Mouse (Mus musculus) heart, embryonic 14.5 days (tissue): ENCODE measurements around the gene Gsap. TPM values are rescaled to one million over a fixed set of nuclear protein-coding genes. Genes with fewer than 3 reads are reported as not detected.

Source experiments
- ATAC-seq: fragments of 200-750 bp; cut with Nextera tagmentation; 2 replicates; pipeline ENCODE4 v1.8.0; 2017; ENCODE audit warnings: low read depth, moderate TSS enrichment; ENCODE audit not compliant: insufficient number of reproducible peaks, insufficient read depth, low FRiP score
- H3K27ac ChIP-seq, 2 experiments: fragments of 200-500 bp in 1 of 2; fragments of 300-500 bp in 1 of 2; sonication (generic) in 1 of 2; replicated peaks in 1 of 2; 2 replicates each; pipeline ENCODE4 v1.5.1; 2012 to 2014; ENCODE audit warnings: low read depth in 2 of 2, low read length in 2 of 2, control low read depth in 1 of 2, mild to moderate bottlenecking in 1 of 2, mixed read lengths in 1 of 2; ENCODE audit not compliant: control insufficient read depth in 1 of 2, insufficient read depth in 1 of 2
- H3K27me3 ChIP-seq: fragments of 300-500 bp; sonication (generic); 2 replicates; pipeline ENCODE4 v1.6.1; 2014; ENCODE audit warnings: mild to moderate bottlenecking, low read length, control low read depth; ENCODE audit not compliant: control insufficient read depth, insufficient read depth
- H3K36me3 ChIP-seq: fragments of 300-500 bp; sonication (generic); 2 replicates; pipeline ENCODE4 v1.6.1; 2014; ENCODE audit warnings: mild to moderate bottlenecking, control low read depth, low read length, mixed read lengths; ENCODE audit not compliant: control insufficient read depth, insufficient read depth
- H3K4me1 ChIP-seq, 2 experiments: fragments of 200-500 bp in 1 of 2; fragments of 300-500 bp in 1 of 2; sonication (generic) in 1 of 2; 2 replicates each; pipeline ENCODE4 v1.6.1; 2012 to 2014; ENCODE audit warnings: low read length in 2 of 2, control low read depth in 1 of 2, mixed read lengths in 1 of 2; ENCODE audit not compliant: control insufficient read depth in 2 of 2, insufficient read depth in 2 of 2
- H3K4me2 ChIP-seq: fragments of 300-500 bp; sonication (generic); 2 replicates; pipeline ENCODE4 v1.6.1; 2014; ENCODE audit warnings: mild to moderate bottlenecking, low read length
- H3K4me3 ChIP-seq, 2 experiments: fragments of 200-500 bp in 1 of 2; fragments of 300-500 bp in 1 of 2; sonication (generic) in 1 of 2; 2 replicates each; pipeline ENCODE4 v1.5.1; 2012 to 2014; ENCODE audit warnings: low read length in 2 of 2, mild to moderate bottlenecking in 2 of 2, control low read depth in 1 of 2, low read depth in 1 of 2, moderate library complexity in 1 of 2; ENCODE audit not compliant: control insufficient read depth in 1 of 2, insufficient read depth in 1 of 2
- H3K9ac ChIP-seq: fragments of 300-500 bp; sonication (generic); 2 replicates; pipeline ENCODE4 v1.6.1; 2014; ENCODE audit warnings: mild to moderate bottlenecking, low read length
- H3K9me3 ChIP-seq: fragments of 300-500 bp; sonication (generic); 2 replicates; pipeline ENCODE4 v1.6.1; 2016; ENCODE audit warnings: low read length, control low read depth; ENCODE audit not compliant: control insufficient read depth
- WGBS: fragments of 180-500 bp; shearing (Covaris S2); extraction: QIAGEN DNeasy Blood & Tissue Kit; methylation state at CpG from one replicate; pipeline ENCODE4 v1.1.7; 2014; 5-methylcytosine and 5-hydroxymethylcytosine counted together
- polyA plus RNA-seq: library from polyadenylated mRNA; unstranded; fragments of >200 nt; fragmentation: Nextera tagmentation; extraction: Ambion mirVana; gene quantifications from 2 replicates; pipeline ENCODE4 v1.2.1, GENCODE M21; 2014

Gene Gsap
- polyA plus RNA-seq, 1 experiment from 2014 or later = 2.3 TPM

GRCm38 (mm10) chr5:21211406-21211805, 25.4 kb downstream of the Gsap start:
- Histone ChIP-seq H3K9me3 (no peaks in the 10 kb centered on the region), H3K4me3 (no peak overlapping the region), H3K9ac (no peak overlapping the region), H3K27ac (no peak overlapping the region), H3K4me1 (0 out of 4 replicates have a peak, but pooled peaks cover 0 to under 1% of the 10 kb centered on the region in 2 experiments), H3K36me3 (no peaks in the 10 kb centered on the region), H3K27me3 (no peaks in the 10 kb centered on the region), H3K4me2 (no peak overlapping the region)
- 81% methylated on average over 1 of the region's 1 CpGs for WGBS
- no peak for ATAC-seq

GRCm38 (mm10) chr5:21212933-21213332, 26.9 kb downstream of the Gsap start:
- Histone ChIP-seq H3K9me3 (no peaks in the 10 kb centered on the region), H3K4me2 (no peak overlapping the region), H3K36me3 (no peaks in the 10 kb centered on the region), H3K4me1 (peaks cover 2 to 7% of the 10 kb centered on the region in 2 experiments; a peak in 2 of 4 replicates), H3K4me3 (no peak overlapping the region), H3K9ac (no peak overlapping the region), H3K27me3 (no peaks in the 10 kb centered on the region), H3K27ac (no peak overlapping the region)
- WGBS = 82% methylated on average over 3 of the region's 3 CpGs
- ATAC-seq = no peak

GRCm38 (mm10) chr5:21213801-21214200, 27.7 kb downstream of the Gsap start:
- Histone ChIP-seq H3K27ac (no peak overlapping the region), H3K4me2 (no peak overlapping the region), H3K9ac (no peak overlapping the region), H3K36me3 (no peaks in the 10 kb centered on the region), H3K4me3 (no peak overlapping the region), H3K9me3 (no peaks in the 10 kb centered on the region), H3K27me3 (no peaks in the 10 kb centered on the region), H3K4me1 (peaks cover 2 to 8% of the 10 kb centered on the region in 2 experiments; a peak in 2 of 4 replicates)
- ATAC-seq = no peak
- WGBS = 77% methylated on average over 5 of the region's 5 CpGs

- Histone ChIP-seq H3K4me2 (no peak overlapping the region), H3K9ac (no peak overlapping the region), H3K4me3 (no peak overlapping the region), H3K36me3 (no peaks in the 10 kb centered on the region), H3K27ac (no peak overlapping the region), H3K9me3 (no peaks in the 10 kb centered on the region), H3K27me3 (no peaks in the 10 kb centered on the region), H3K4me1 (peaks cover 2 to 8% of the 10 kb centered on the region in 2 experiments; a peak in 2 of 4 replicates)
- 56% methylated on average over 14 of the region's 14 CpGs for WGBS
- ATAC-seq = no peak
Measured at GRCm38 (mm10) chr5:21217453-21218294, 31.6 kb downstream of the Gsap start.

- Histone ChIP-seq H3K4me2 (no peak overlapping the region), H3K9me3 (0 out of 2 replicates have a peak, but pooled peaks cover 2% of the 10 kb centered on the region), H3K9ac (no peak overlapping the region), H3K36me3 (no peaks in the 10 kb centered on the region), H3K4me1 (no peaks in the 10 kb centered on the region), H3K27me3 (no peaks in the 10 kb centered on the region), H3K4me3 (no peak overlapping the region), H3K27ac (no peak overlapping the region)
- ATAC-seq = no peak
- whole genome bisulfite sequencing = 89% methylated on average over 6 of the region's 6 CpGs
Measured at GRCm38 (mm10) chr5:21232876-21233275, 46.8 kb downstream of the Gsap start.

- 69% methylated on average over 1 of the region's 1 CpGs for WGBS
- no peaks in the 10 kb centered on the region for H3K27me3 ChIP-seq
Measured at GRCm38 (mm10) chr5:21244575-21244974, 58.5 kb downstream of the Gsap start.

GRCm38 (mm10) chr5:21245241-21245640, 59.2 kb downstream of the Gsap start:
- Histone ChIP-seq H3K4me1 (no peaks in the 10 kb centered on the region), H3K27me3 (no peaks in the 10 kb centered on the region), H3K36me3 (no peaks in the 10 kb centered on the region), H3K27ac (no peak overlapping the region), H3K9me3 (no peaks in the 10 kb centered on the region; the same call in 1 of the 2 replicates), H3K4me2 (no peak overlapping the region), H3K9ac (no peak overlapping the region), H3K4me3 (no peak overlapping the region)
- ATAC-seq = no peak
- 74% methylated on average over 1 of the region's 1 CpGs for WGBS

More at GRCm38 (mm10) chr5:21244575-21244974, 58.5 kb downstream of the Gsap start:
- Histone ChIP-seq H3K4me1 (no peaks in the 10 kb centered on the region), H3K27ac (no peak overlapping the region), H3K4me2 (no peak overlapping the region), H3K4me3 (no peak overlapping the region), H3K36me3 (no peaks in the 10 kb centered on the region), H3K9me3 (no peaks in the 10 kb centered on the region; the same call in 1 of the 2 replicates), H3K9ac (no peak overlapping the region)
- no peak for ATAC-seq
